Mouse (Mus musculus) duodenum, adult 2 months (tissue): ENCODE data around the gene Ifna4. TPM values are rescaled to one million over a fixed set of nuclear protein-coding genes. Genes with fewer than 3 reads are reported as not detected.

Source experiments
- polyA plus RNA-seq: library from polyadenylated mRNA; depleted of rRNA; stranded (reverse); fragments of >200 nt; gene quantifications from 2 replicates; pipeline ENCODE4 v1.2.3, GENCODE M21; 2012; ENCODE audit warnings: low replicate concordance; rRNA removed

Ifna4 gene
- not detected in 2 replicates for polyA plus RNA-seq

DNA sequence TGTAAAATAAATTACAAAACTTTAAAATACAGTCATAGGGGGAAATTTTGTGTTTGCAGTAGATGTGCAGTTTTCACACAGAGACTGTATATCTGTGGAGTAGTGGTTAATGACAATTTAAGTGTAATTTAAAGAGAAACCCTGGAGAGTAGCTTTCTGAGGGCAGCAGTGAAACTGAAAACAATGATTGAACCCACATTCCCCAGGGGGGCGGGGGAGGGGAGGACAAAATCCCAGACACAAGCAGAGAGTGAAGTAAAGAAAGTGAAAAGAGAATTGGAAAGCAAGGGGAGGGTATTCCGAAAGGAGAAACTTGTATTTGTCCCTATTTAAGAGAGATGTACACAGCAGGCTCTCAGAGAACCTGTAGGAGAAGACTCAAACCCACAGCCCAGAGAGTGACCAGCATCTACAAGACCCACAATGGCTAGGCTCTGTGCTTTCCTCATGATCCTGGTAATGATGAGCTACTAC is at the start of gene Ifna4:
Gene Ifna4, plus strand, starts transcription at position 424 of the 474 bp plus-strand sequence.

GRCm38 (mm10) chr4:88793936-88794675 is 47.6 kb upstream of the Ifna4 start, which contains the start of gene Gm13275:
Gene Gm13275 (plus strand): TSS chr4:88794487.

DNA sequence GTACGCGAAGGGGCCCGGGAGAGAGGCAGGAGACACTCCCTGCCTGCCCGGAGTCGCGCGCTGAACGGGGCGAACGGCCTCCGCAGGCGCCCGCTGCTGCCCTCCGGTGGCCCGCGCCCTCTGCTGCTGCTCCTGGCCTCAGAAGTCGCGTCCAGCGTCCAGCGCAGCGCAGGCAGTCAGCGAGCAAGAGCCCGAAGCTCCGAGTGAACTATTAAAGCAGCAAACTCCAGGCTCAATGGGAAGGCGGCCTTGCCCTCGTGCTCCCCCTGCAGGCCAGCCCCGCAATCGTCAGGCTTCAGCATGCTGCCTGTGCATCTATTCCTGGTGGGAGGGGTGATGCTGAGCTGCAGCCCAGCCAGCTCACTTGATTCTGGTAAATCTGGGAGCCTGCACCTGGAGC is 44.6 kb upstream of the Ifna4 start, which contains the start of gene Gm13279:
Gene Gm13279, plus strand, starts transcription at position 301 of the 400 bp plus-strand sequence.

DNA sequence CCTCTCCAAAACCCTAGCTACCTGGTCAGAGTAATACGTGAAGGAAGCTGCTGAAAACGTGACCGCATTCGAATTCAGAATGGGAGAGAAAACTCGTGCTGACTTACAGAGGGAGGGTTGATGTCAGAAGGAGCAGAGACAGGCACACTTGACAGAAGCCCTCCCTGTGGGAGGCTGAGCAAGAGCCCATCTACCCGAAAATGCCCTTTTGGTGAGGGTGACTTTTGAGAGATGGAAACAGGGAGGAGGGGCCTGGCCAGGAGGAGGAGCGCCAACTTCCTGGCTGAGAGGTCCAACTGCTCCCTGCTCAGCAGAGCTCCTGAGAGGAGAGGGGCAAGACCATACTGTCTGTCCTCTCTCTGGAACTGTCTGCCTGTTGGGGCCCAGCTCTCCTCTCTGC is 42.3 kb upstream of the Ifna4 start, which contains the start of gene Gm13285:
Gene Gm13285, plus strand, starts transcription at position 301 of the 400 bp plus-strand sequence.

GRCm38 (mm10) chr4:88802954-88803353 is 38.7 kb upstream of the Ifna4 start, which contains the start of gene Gm13287:
Gene Gm13287 (plus strand): TSS chr4:88803254.

DNA sequence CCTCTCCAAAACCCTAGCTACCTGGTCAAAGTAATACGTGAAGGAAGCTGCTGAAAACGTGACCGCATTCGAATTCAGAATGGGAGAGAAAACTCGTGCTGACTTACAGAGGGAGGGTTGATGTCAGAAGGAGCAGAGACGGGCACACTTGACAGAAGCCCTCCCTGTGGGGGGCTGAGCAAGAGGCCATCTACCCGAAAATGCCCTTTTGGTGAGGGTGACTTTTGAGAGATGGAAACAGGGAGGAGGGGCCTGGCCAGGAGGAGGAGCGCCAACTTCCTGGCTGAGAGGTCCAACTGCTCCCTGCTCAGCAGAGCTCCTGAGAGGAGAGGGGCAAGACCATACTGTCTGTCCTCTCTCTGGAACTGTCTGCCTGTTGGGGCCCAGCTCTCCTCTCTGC is 36.4 kb upstream of the Ifna4 start, which contains the start of gene Gm13288:
Gene Gm13288, plus strand, starts transcription at position 301 of the 400 bp plus-strand sequence.

GRCm38 (mm10) chr4:88815928-88816327 is 25.7 kb upstream of the Ifna4 start, which contains the start of gene Ifna7:
Gene Ifna7 (plus strand): TSS chr4:88816228.

DNA sequence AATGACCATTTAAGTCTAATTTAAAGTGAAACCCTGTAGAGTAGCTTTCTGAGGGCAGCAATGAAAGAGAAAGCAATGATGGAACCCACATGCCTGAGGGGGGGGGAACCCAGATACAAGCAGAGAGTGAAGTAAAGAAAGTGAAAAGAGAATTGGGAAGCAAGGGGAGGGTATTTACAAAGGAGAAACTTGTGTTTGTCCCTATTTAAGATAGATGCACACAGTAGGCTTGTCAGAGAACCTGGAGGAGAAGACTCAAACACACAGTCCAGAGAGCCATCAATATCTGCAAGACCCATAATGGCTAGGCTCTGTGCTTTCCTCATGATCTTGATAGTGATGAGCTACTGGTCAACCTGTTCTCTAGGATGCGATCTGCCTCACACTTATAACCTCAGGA is 22.0 kb upstream of the Ifna4 start, which contains the start of gene Ifna11:
Gene Ifna11, plus strand, starts transcription at position 301 of the 400 bp plus-strand sequence.

GRCm38 (mm10) chr4:88827116-88827515 is 14.5 kb upstream of the Ifna4 start, which contains the start of gene Ifna6:
Gene Ifna6 (plus strand): TSS chr4:88827416.

DNA sequence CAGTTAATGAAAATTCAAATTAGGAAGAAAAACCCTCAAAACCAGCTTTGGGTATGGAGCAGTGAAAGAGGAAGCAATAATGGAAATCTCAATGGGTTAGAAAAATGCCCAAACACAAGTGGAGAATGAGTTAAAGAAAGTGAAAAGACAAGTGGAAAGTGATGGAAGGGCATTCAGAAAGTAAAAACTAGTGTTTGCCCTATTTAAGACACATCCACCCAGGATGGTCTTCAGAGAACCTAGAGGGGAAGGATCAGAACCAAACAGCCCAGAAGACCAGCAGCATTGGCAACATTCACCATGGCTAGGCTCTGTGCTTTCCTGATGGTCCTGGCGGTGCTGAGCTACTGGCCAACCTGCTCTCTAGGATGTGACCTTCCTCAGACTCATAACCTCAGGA is 6.4 kb upstream of the Ifna4 start, which contains the start of gene Ifna5:
Gene Ifna5, plus strand, starts transcription at position 301 of the 400 bp plus-strand sequence.

DNA sequence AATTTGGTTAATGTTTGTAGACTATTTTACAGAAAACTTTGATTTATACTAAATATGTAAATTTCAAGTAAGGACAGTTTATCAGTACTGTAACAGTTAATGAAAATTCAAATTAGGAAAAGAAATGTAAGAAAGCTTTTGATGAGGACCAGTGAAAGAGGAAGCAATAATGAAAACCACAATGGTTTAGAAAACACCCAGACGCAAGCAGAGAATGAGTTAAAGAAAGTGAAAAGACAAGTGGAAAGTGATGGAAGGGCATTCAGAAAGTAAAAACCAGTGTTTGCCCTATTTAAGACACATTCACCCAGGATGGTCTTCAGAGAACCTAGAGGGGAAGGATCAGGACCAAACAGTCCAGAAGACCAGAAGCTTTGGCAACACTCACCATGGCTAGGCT is 8.0 kb downstream of the Ifna4 start, which contains the start of gene Ifna1:
Gene Ifna1, plus strand, starts transcription at position 390 of the 400 bp plus-strand sequence.

GRCm38 (mm10) chr4:88880101-88880500 is 38.4 kb downstream of the Ifna4 start, which contains the start of gene Ifne:
Gene Ifne (minus strand): TSS chr4:88880201.

Other genes with a start within 250 kb of the Ifna4 start
- not detected in 2 replicates for gene Ifna9, start 249.5 kb upstream of the Ifna4 start, polyA plus RNA-seq
- not detected in 2 replicates for gene Ifna12, start 238.5 kb upstream of the Ifna4 start, polyA plus RNA-seq
- not detected in 2 replicates for gene C87499, start 207.4 kb upstream of the Ifna4 start, polyA plus RNA-seq
- not detected in 2 replicates for gene Ifna13, start 197.4 kb upstream of the Ifna4 start, polyA plus RNA-seq
- not detected in 2 replicates for gene Ifna16, start 164.9 kb upstream of the Ifna4 start, polyA plus RNA-seq
- not detected in 2 replicates for gene Ifna2, start 157.9 kb upstream of the Ifna4 start, polyA plus RNA-seq
- not detected in 2 replicates for gene Ifnab, start 150.5 kb upstream of the Ifna4 start, polyA plus RNA-seq
- 0.11 and 0.27 TPM in 2 replicates for gene Gm26566, start 120.1 kb upstream of the Ifna4 start, polyA plus RNA-seq
- 5.4 and 7.9 TPM in 2 replicates for gene Klhl9, start 119.4 kb upstream of the Ifna4 start, polyA plus RNA-seq
- not detected in 2 replicates for gene Gm13271, start 87.0 kb upstream of the Ifna4 start, polyA plus RNA-seq
- not detected in 2 replicates for gene Gm13283, start 81.7 kb upstream of the Ifna4 start, polyA plus RNA-seq
- not detected in 2 replicates for gene Gm13290, start 68.0 kb upstream of the Ifna4 start, polyA plus RNA-seq
- gene Gm13289, start 64.9 kb upstream of the Ifna4 start, polyA plus RNA-seq, result not detected in 2 replicates
- gene Gm13272, start 62.0 kb upstream of the Ifna4 start, polyA plus RNA-seq, result not detected in 2 replicates
- not detected in 2 replicates for gene Ifnz, start 59.7 kb upstream of the Ifna4 start, polyA plus RNA-seq
- not detected in 2 replicates for gene Gm13276, start 56.2 kb upstream of the Ifna4 start, polyA plus RNA-seq
- not detected in 2 replicates for gene Gm13277, start 53.2 kb upstream of the Ifna4 start, polyA plus RNA-seq
- not detected in 2 replicates for gene Gm13278, start 50.3 kb upstream of the Ifna4 start, polyA plus RNA-seq
- not detected in 2 replicates for gene Gm13275, start 47.4 kb upstream of the Ifna4 start, polyA plus RNA-seq
- gene Gm13279, start 44.5 kb upstream of the Ifna4 start, polyA plus RNA-seq, result not detected in 2 replicates
- gene Gm13285, start 42.2 kb upstream of the Ifna4 start, polyA plus RNA-seq, result not detected in 2 replicates
- gene Gm13287, start 38.6 kb upstream of the Ifna4 start, polyA plus RNA-seq, result 0.49 TPM in 1 of 2 replicates, not detected in the other
- not detected in 2 replicates for gene Gm13288, start 36.3 kb upstream of the Ifna4 start, polyA plus RNA-seq
- gene Ifna7, start 25.6 kb upstream of the Ifna4 start, polyA plus RNA-seq, result not detected in 2 replicates
- gene Ifna11, start 21.9 kb upstream of the Ifna4 start, polyA plus RNA-seq, result not detected in 2 replicates
- gene Ifna6, start 14.4 kb upstream of the Ifna4 start, polyA plus RNA-seq, result not detected in 2 replicates
- gene Ifna5, start 6.3 kb upstream of the Ifna4 start, polyA plus RNA-seq, result not detected in 2 replicates
- gene Ifna1, start 8.2 kb downstream of the Ifna4 start, polyA plus RNA-seq, result not detected in 2 replicates
- 0.21 TPM in 1 of 2 replicates, not detected in the other for gene Ifne, start 38.3 kb downstream of the Ifna4 start, polyA plus RNA-seq